In genomic region chr11:116228699-116229098, GRCm38 (mm10) we compare ENCODE assay signal across 20 mouse cellular contexts. TPM values are rescaled to one million over a fixed set of nuclear protein-coding genes. Genes with fewer than 3 reads are reported as not detected.
"Had no signal": no experiment of that assay in that cellular context is flagged by ENCODE, and none has a peak within 500 bp of the region (broad histone marks: within the 10 kb centered on the region; RNA-seq: fewer than 3 reads in every experiment).

No protein-coding gene starts in this region.

- H3K9ac ChIP-seq: liver, embryonic 13.5 days; liver, postnatal 0 days had no signal

- H3K4me2 ChIP-seq: limb, embryonic 12.5 days; liver, embryonic 13.5 days; midbrain, embryonic 11.5 days had no signal

- DNase-seq: kidney, adult 2 months; kidney, postnatal 36 days; layer of hippocampus, adult 9-11 months; layer of hippocampus, postnatal 36 days; liver; liver, embryonic 13.5 days; liver, postnatal 0 days; right cerebral cortex, adult 18-20 months; right cerebral cortex, postnatal 25 days; thymus, postnatal 36 days had no signal

- H3K27ac ChIP-seq: kidney, postnatal 0 days; limb, embryonic 12.5 days; liver, embryonic 13.5 days; macrophage had no signal

- H3K36me3 ChIP-seq: limb, embryonic 12.5 days; liver, embryonic 13.5 days had no signal

- H3K4me3 ChIP-seq: limb, embryonic 12.5 days; liver, embryonic 13.5 days; megakaryocyte, embryonic 14.5 days had no signal

- H3K9me3 ChIP-seq: limb, embryonic 12.5 days; liver, embryonic 13.5 days had no signal

- H3K4me1 ChIP-seq: liver, embryonic 13.5 days had no signal

- ATAC-seq: intestine, embryonic 16.5 days; liver, postnatal 0 days had no signal

RNA-seq across cellular contexts. Expression of gene Evpl, which starts 9.2 kb away (rescaled TPM):
- polyA plus RNA-seq: macrophage had no signal

RNA-seq across cellular contexts. Expression of gene Galr2, which starts 52.0 kb away (rescaled TPM):
- total RNA-seq: layer of hippocampus, adult 18-20 months; layer of hippocampus, postnatal 36 days; left cerebral cortex, adult 8-10 months; left cerebral cortex, postnatal 36 days; midbrain, postnatal 0 days had no signal
- polyA plus RNA-seq: limb, embryonic 12.5 days; liver, embryonic 13.5 days; liver, postnatal 0 days; macrophage had no signal
